Mouse (Mus musculus): ENCODE results near the gene Golt1b.

DNA sequence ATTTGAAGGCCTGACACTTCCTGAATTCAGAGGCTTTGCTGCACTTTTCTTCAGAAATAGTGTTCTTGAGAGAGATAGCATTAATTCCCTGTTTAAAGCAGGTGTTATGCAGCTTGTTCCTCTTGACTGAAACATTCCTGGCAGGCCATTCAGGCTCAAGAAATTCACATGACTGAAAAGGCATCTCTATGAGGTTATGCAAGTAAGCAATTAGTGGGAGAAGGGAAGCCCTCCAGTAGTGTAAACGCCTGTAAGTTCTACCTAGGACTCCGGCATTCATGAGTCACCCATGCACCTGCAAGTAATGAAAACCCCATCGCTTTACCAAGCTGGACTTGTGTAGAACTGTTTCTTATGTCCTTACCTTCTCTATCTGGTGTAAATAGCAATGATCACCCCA, 17.5 kb upstream of the Golt1b start:
- TF ChIP-seq CTCF (IDR thresholded peaks at IDR 0.05; ENCODE audit: extremely low read depth, insufficient read depth, low read length) (no peak), POLR2A (IDR thresholded peaks at IDR 0.05; ENCODE audit: extremely low read depth, insufficient read depth, low read length) (no peak)
